Mouse (Mus musculus) liver, embryonic 15.5 days (tissue): Measurements from ENCODE around the gene Lrrc8e. TPM values are rescaled to one million over a fixed set of nuclear protein-coding genes. Genes with fewer than 3 reads are reported as not detected.

Experiments used
- ATAC-seq: fragments of 200-750 bp; cut with Nextera tagmentation; 2 replicates; pipeline ENCODE4 v1.8.0; 2017; ENCODE audit warnings: moderate number of reproducible peaks, mild to moderate bottlenecking, moderate library complexity; ENCODE audit not compliant: insufficient read depth
- H3K27ac ChIP-seq: fragments of 300-500 bp; sonication (generic); replicated peaks from 2 replicates; pipeline ENCODE4 v1.5.1; 2015; ENCODE audit warnings: mild to moderate bottlenecking, inconsistent platforms
- H3K27me3 ChIP-seq: fragments of 300-500 bp; sonication (generic); 2 replicates; pipeline ENCODE4 v1.6.1; 2015; ENCODE audit warnings: mild to moderate bottlenecking, inconsistent platforms
- H3K36me3 ChIP-seq: fragments of 300-500 bp; sonication (generic); replicated peaks from 2 replicates; pipeline ENCODE4 v1.6.1; 2015; ENCODE audit warnings: moderate library complexity, mild to moderate bottlenecking, inconsistent platforms
- H3K4me1 ChIP-seq: fragments of 300-500 bp; sonication (generic); replicated peaks from 2 replicates; pipeline ENCODE4 v1.6.1; 2015; ENCODE audit warnings: inconsistent platforms
- H3K4me2 ChIP-seq: fragments of 300-500 bp; sonication (generic); 2 replicates; pipeline ENCODE4 v1.6.1; 2015; ENCODE audit warnings: moderate library complexity, mild to moderate bottlenecking, inconsistent platforms
- H3K4me3 ChIP-seq: fragments of 300-500 bp; sonication (generic); replicated peaks from 2 replicates; pipeline ENCODE4 v1.5.1; 2015; ENCODE audit warnings: mild to moderate bottlenecking, inconsistent platforms
- H3K9ac ChIP-seq: fragments of 300-500 bp; sonication (generic); 2 replicates; pipeline ENCODE4 v1.6.1; 2015; ENCODE audit warnings: moderate library complexity, mild to moderate bottlenecking, inconsistent platforms
- H3K9me3 ChIP-seq: fragments of 300-500 bp; sonication (generic); replicated peaks from 2 replicates; pipeline ENCODE4 v1.6.1; 2016; ENCODE audit warnings: inconsistent platforms
- WGBS: fragments of 180-500 bp; shearing (Covaris S2); methylation state at CpG from one replicate; pipeline ENCODE4 v1.1.7; 2015; ENCODE audit warnings: mixed read lengths; ENCODE audit not compliant: insufficient replicate concordance; 5-methylcytosine and 5-hydroxymethylcytosine counted together
- polyA plus RNA-seq: library from polyadenylated mRNA; unstranded; fragments of >200 nt; fragmentation: Nextera tagmentation; extraction: Ambion mirVana; gene quantifications from 2 replicates; pipeline ENCODE4 v1.2.1, GENCODE M21; 2015

The Lrrc8e gene
- polyA plus RNA-seq, 1 experiment from 2014 or later = 0.32 TPM

DNA sequence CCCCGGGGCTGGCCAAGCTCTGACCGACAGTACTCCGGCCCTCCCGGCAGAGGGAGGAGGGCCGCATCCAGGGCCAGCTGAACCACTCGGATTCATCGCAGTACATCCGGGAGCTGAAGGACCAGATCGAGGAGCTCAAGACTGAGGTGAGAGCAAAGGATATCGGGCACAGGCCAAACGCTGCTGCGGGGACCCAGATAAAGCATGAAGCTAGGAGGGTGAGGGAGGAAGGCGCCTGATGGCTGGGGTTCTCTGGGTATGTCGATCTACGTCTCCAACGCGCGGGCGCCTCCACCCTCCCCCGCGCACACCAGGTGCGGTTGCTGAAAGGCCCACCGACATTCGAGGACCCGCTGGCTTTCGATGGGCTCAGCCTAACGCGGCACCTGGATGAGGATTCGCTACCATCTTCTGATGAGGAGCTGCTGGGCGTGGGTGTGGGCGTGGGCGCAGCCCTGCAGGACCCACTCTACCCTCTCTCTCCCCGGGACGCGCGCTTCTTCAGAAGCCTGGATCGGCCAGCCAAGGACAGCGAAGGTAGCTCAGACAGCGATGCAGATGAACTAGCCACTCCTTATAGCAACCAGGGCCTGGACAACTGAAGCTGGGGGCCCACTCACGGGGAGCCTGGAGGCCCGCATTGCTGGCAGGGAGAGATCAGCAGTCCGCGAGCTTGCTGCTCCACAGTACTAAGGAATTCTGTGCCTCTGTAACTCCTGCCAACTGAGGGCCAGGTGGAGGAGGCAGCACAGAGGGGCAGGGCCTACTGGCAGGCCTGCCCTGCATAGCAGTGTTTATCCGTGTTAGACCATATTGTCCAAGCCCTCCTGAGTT, 20.2 kb upstream of the Lrrc8e start:
- Histone ChIP-seq H3K27me3 (peaks cover 65% of the 10 kb centered on the region), H3K4me3 (peak overlapping the region; percentile 14; the same call in 1 of the 2 replicates)

DNA sequence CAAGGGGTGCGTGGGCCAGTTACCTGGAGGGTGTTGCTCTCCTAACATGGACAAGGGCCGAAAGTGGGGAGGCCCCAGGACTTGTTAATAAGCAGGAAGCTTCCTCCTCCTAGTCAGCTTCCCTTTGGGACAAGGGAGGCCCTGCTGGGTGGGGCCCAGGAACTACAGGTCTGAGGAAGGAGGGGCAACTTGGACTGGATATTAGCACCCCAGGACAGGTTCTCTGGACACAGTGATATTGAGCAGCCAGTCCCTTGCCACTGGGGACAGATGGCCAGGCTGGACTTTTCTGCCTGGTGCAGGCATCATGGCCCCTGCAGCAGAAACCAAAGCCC, 19.6 kb upstream of the Lrrc8e start:
- Histone ChIP-seq H3K9me3 (no peaks in the 10 kb centered on the region), H3K4me2 (peak overlapping the region; percentile 52), H3K9ac (no peak overlapping the region)

More for the DNA sequence above, 20.2 kb upstream of the Lrrc8e start:
- peak; percentile 68 for ATAC-seq
- H3K4me2 ChIP-seq = peak overlapping the region; percentile 52
- WGBS = 12% methylated on average over 44 of the region's 44 CpGs
- no peak overlapping the region for H3K27ac ChIP-seq
- H3K4me1 ChIP-seq = peaks cover 17% of the 10 kb centered on the region; the same call in 1 of the 2 replicates
- no peaks in the 10 kb centered on the region for H3K36me3 ChIP-seq
- H3K9ac ChIP-seq = no peak overlapping the region
- H3K9me3 ChIP-seq = no peaks in the 10 kb centered on the region

DNA sequence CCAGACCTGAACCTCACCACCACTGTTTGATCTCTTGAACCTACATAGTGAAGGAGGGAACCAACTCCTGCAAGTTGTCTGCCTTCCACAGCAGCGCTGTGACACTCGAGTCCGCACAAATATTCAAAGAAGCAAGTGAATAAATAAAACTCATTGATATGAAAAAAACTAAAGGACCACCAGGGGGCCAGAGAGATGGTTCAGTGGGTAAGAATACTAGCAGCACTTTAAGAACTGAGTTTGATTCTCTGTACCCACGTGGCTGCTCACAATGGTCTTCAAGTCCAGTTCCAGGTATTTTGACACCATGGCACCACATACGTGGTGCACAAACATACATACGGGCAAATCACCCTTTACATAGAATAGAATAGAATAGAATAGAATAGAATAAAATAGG, 15.5 kb upstream of the Lrrc8e start:
- no peak overlapping the region for H3K4me3 ChIP-seq
- H3K36me3 ChIP-seq = no peaks in the 10 kb centered on the region
- H3K27ac ChIP-seq = no peak overlapping the region
- H3K9ac ChIP-seq = no peak overlapping the region
- H3K27me3 ChIP-seq = peaks cover 76% of the 10 kb centered on the region
- H3K9me3 ChIP-seq = no peaks in the 10 kb centered on the region
- no peak for ATAC-seq
- H3K4me2 ChIP-seq = no peak overlapping the region
- 59% methylated on average over 6 of the region's 6 CpGs for WGBS
- H3K4me1 ChIP-seq = peaks cover 35% of the 10 kb centered on the region

More for the DNA sequence above, 19.6 kb upstream of the Lrrc8e start:
- no peak overlapping the region for H3K27ac ChIP-seq
- no peak overlapping the region for H3K4me3 ChIP-seq
- no peak for ATAC-seq
- 54% methylated on average over 2 of the region's 2 CpGs for WGBS
- H3K27me3 ChIP-seq = peaks cover 66% of the 10 kb centered on the region
- no peaks in the 10 kb centered on the region for H3K36me3 ChIP-seq
- peaks cover 17% of the 10 kb centered on the region; the same call in 1 of the 2 replicates for H3K4me1 ChIP-seq

DNA sequence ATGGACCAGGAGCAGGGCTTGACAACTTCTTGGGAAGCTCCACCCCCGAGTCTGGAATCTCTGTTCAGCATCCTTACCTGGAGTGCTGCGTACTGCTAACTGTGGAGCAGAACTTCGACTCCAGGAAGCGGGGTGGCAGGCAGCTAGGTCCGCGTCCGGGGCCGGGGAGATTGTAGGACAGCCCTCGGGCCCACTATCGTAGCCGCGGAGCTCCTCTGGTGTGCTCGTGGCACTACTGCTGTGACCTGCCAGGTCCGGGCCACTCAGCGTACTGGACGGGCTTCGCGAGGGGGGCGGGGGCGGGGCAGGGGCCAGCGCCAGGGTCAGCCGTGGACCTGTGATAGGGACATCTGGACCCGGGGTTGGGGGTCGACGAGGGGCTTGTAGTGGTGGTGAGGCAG, 13.8 kb upstream of the Lrrc8e start:
- Histone ChIP-seq H3K27ac (no peak overlapping the region), H3K36me3 (no peaks in the 10 kb centered on the region), H3K9ac (peak overlapping the region; percentile 15; the same call in 1 of the 2 replicates), H3K4me3 (peak overlapping the region; percentile 46), H3K4me2 (peak overlapping the region; percentile 67), H3K9me3 (no peaks in the 10 kb centered on the region), H3K27me3 (peaks cover 76% of the 10 kb centered on the region), H3K4me1 (peaks cover 36% of the 10 kb centered on the region)
- under 1% methylated on average over 25 of the region's 25 CpGs for WGBS
- ATAC-seq = peak; percentile 8; the same call in 1 of the 2 replicates

DNA sequence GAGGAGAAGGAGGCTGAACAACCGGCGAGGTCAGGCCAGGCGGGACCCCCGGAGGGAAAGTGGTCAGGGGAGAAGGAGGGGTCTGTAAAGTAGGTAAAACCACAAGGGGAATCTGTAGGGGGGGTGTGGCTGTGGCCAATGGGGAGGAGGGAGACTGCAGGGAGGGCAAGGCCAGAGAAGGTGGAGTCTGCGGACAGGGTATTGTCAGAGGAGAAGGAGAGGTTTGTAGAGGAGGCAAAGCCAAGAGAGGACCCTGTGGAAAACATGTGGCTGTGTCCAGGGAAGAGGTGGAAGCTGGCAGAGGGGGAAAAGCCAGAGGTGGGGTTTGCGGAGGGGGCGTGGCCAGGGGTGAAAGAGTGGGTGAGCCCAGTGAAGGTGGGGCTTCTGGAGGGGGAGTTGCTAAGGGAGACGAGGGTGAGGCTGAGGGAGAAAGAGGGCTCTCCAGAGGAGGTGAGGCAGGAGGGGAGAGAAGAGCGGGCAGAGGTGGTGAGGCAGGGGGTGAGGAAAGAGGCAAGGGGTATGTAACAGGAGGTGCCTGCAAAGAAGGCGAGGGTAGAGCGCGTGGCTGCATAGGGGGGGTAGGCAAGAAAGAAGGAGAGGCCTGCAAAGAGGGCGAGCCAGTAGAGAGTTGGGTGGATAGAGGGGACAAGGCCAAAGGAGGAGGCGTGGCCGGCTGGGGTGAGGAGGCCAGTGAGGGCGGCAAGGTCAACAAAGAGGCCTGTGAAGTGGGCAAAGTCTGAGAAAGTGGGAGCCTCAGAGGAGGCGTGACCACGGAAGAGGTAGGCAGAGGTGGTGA, 13.2 kb upstream of the Lrrc8e start:
- Histone ChIP-seq H3K9ac (peak overlapping the region; percentile 15; the same call in 1 of the 2 replicates), H3K27ac (peak overlapping the region; percentile 55), H3K9me3 (no peaks in the 10 kb centered on the region), H3K4me3 (peak overlapping the region; percentile 46), H3K4me1 (peaks cover 36% of the 10 kb centered on the region), H3K36me3 (no peaks in the 10 kb centered on the region), H3K4me2 (peak overlapping the region; percentile 67), H3K27me3 (peaks cover 77% of the 10 kb centered on the region)
- WGBS = 2% methylated on average over 18 of the region's 18 CpGs
- ATAC-seq = peak; percentile 71

- H3K4me2 ChIP-seq = peak overlapping the region; percentile 67
- no peak overlapping the region; the same call in 1 of the 2 replicates for H3K9ac ChIP-seq
- ATAC-seq = peak; percentile 72
- peaks cover 84% of the 10 kb centered on the region for H3K27me3 ChIP-seq
- 3% methylated on average over 33 of the region's 33 CpGs for WGBS
- no peaks in the 10 kb centered on the region for H3K9me3 ChIP-seq
- peak overlapping the region; percentile 46 for H3K4me3 ChIP-seq
- no peaks in the 10 kb centered on the region for H3K36me3 ChIP-seq
- peaks cover 36% of the 10 kb centered on the region for H3K4me1 ChIP-seq
- peak overlapping the region; percentile 55 for H3K27ac ChIP-seq
These were observed 12.3 kb upstream of the Lrrc8e start for GRCm38 (mm10) chr8:4214006-4214980.

GRCm38 (mm10) chr8:4216296-4216695, 10.3 kb upstream of the Lrrc8e start:
- peak overlapping the region; percentile 62 for H3K4me2 ChIP-seq
- no peak overlapping the region for H3K27ac ChIP-seq
- H3K9me3 ChIP-seq = no peaks in the 10 kb centered on the region
- H3K4me1 ChIP-seq = peaks cover 36% of the 10 kb centered on the region
- no peak overlapping the region for H3K4me3 ChIP-seq
- no peak for ATAC-seq
- no peaks in the 10 kb centered on the region for H3K36me3 ChIP-seq
- H3K27me3 ChIP-seq = peaks cover 78% of the 10 kb centered on the region
- WGBS = 15% methylated on average over 18 of the region's 18 CpGs
- H3K9ac ChIP-seq = no peak overlapping the region

GRCm38 (mm10) chr8:4216791-4217621, 9.6 kb upstream of the Lrrc8e start, which contains the start of gene Prr36:
TSS of gene Prr36 (minus strand) at chr8:4217459.
- 2% methylated on average over 44 of the region's 44 CpGs for WGBS
- no peaks in the 10 kb centered on the region for H3K9me3 ChIP-seq
- no peak within 1 kb of the TSS for H3K27ac ChIP-seq
- peak within 1 kb of the TSS; percentile 41 for H3K4me3 ChIP-seq
- ATAC-seq = no peak
- no peaks in the 10 kb centered on the region for H3K36me3 ChIP-seq
- peaks cover 77% of the 10 kb centered on the region for H3K27me3 ChIP-seq
- H3K4me2 ChIP-seq = peak within 1 kb of the TSS; percentile 62
- H3K4me1 ChIP-seq = peaks cover 36% of the 10 kb centered on the region
- no peak within 1 kb of the TSS for H3K9ac ChIP-seq

GRCm38 (mm10) chr8:4219617-4220016, 7.0 kb upstream of the Lrrc8e start:
- Histone ChIP-seq H3K4me2 (no peak overlapping the region), H3K27me3 (peaks cover 67% of the 10 kb centered on the region), H3K4me3 (no peak overlapping the region), H3K4me1 (peaks cover 17% of the 10 kb centered on the region), H3K9ac (no peak overlapping the region), H3K27ac (no peak overlapping the region), H3K9me3 (no peaks in the 10 kb centered on the region), H3K36me3 (no peaks in the 10 kb centered on the region)
- no peak for ATAC-seq
- 77% methylated on average over 3 of the region's 3 CpGs for WGBS

DNA sequence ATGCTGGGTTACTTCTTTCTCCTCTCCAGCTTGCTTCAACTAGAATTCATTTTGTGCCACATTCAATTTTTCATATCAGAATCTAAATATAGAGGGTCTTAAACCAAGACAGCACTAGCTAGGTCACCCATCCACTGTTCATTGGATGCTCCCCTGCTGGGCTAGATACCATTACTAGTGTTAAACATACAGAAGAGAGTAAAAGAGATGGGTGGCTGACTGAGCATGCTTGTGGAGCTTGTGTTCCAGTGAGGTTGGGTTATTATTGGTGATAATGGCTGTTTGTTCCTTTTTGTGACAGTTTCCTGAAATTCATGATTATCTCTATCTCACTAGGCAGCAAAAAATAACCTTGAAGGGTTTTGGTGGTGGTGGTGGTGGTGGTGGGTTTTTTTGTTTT, 4.6 kb upstream of the Lrrc8e start:
- no peak overlapping the region for H3K9ac ChIP-seq
- no peak for ATAC-seq

More for the DNA sequence above, 4.6 kb upstream of the Lrrc8e start:
- H3K9me3 ChIP-seq = no peaks in the 10 kb centered on the region
- H3K4me2 ChIP-seq = no peak overlapping the region
- H3K27me3 ChIP-seq = peaks cover 66% of the 10 kb centered on the region
- no peak overlapping the region for H3K4me3 ChIP-seq
- H3K27ac ChIP-seq = no peak overlapping the region
- H3K4me1 ChIP-seq = peaks cover 9% of the 10 kb centered on the region
- no peaks in the 10 kb centered on the region for H3K36me3 ChIP-seq
